Comparison of ENCODE assay signal across 17 mouse cellular contexts in genomic region chr3:95953023-95953422, GRCm38 (mm10). TPM values are rescaled to one million over a fixed set of nuclear protein-coding genes. Genes with fewer than 3 reads are reported as not detected.
DNase-seq lines count a peak whose midpoint lies in the region; ATAC-seq and TF ChIP-seq lines count a peak whose summit lies in the region.
"Had no signal": no experiment of that assay in that cellular context is flagged by ENCODE, and none has a peak within 500 bp of the region (broad histone marks: within the 10 kb centered on the region; RNA-seq: fewer than 3 reads in every experiment).

No protein-coding gene starts in this region.

- peak overlapping the region; percentile 63; the same call in 1 of the 2 replicates for H3K27ac ChIP-seq in forebrain, embryonic 10.5 days
- no peak overlapping the region for H3K27ac ChIP-seq in forebrain, postnatal 0 days (ENCODE audit: low read depth, low read length)
- H3K27ac ChIP-seq in neural tube, embryonic 13.5 days (replicated peaks) = peak overlapping the region; percentile 67
- peak overlapping the region; percentile 99 for H3K27ac ChIP-seq in hindbrain, embryonic 13.5 days
- H3K27ac ChIP-seq: layer of hippocampus, adult 2 months had no signal

- no peak overlapping the region for H3K4me2 ChIP-seq in forebrain, postnatal 0 days (ENCODE audit: low read depth)
- no peak overlapping the region for H3K4me2 ChIP-seq in neural tube, embryonic 13.5 days
- H3K4me2 ChIP-seq in hindbrain, embryonic 13.5 days = no peak overlapping the region

- no peaks in the 10 kb centered on the region for H3K27me3 ChIP-seq in forebrain, embryonic 10.5 days (ENCODE audit: poor library complexity, severe bottlenecking)
- H3K27me3 ChIP-seq in forebrain, postnatal 0 days (ENCODE audit: insufficient read depth, low read length) = no peaks in the 10 kb centered on the region
- H3K27me3 ChIP-seq in neural tube, embryonic 13.5 days = no peaks in the 10 kb centered on the region
- no peaks in the 10 kb centered on the region for H3K27me3 ChIP-seq in hindbrain, embryonic 13.5 days
- H3K27me3 ChIP-seq: Patski had no signal

- ATAC-seq in forebrain, postnatal 0 days = no peak
- no peak for ATAC-seq in neural tube, embryonic 13.5 days (ENCODE audit: low read depth)
- ATAC-seq in hindbrain, embryonic 13.5 days (ENCODE audit: low FRiP score) = no peak
- ATAC-seq: liver, postnatal 0 days; Patski had no signal

- H3K9ac ChIP-seq in forebrain, postnatal 0 days = no peak overlapping the region
- no peak overlapping the region for H3K9ac ChIP-seq in neural tube, embryonic 13.5 days
- no peak overlapping the region for H3K9ac ChIP-seq in hindbrain, embryonic 13.5 days
- H3K9ac ChIP-seq: liver, postnatal 0 days had no signal

- H3K4me1 ChIP-seq in forebrain, embryonic 10.5 days = peaks cover 26% of the 10 kb centered on the region
- H3K4me1 ChIP-seq in forebrain, postnatal 0 days (ENCODE audit: insufficient read depth) = no peaks in the 10 kb centered on the region
- peaks cover 17% of the 10 kb centered on the region for H3K4me1 ChIP-seq in neural tube, embryonic 13.5 days (replicated peaks)
- H3K4me1 ChIP-seq in hindbrain, embryonic 13.5 days (replicated peaks) = peaks cover 13% of the 10 kb centered on the region; the same call in 1 of the 2 replicates

- no peak for DNase-seq in forebrain, embryonic 10.5 days (ENCODE audit: extremely low spot score, low spot score)
- DNase-seq in forebrain, postnatal 0 days = no peak
- no peak for DNase-seq in neural tube, embryonic 10.5 days (ENCODE audit: extremely low spot score, low spot score)
- DNase-seq in retina, embryonic 14.5 days (ENCODE audit: low spot score) = peak; percentile 48
- no peak for DNase-seq in lung, adult 18-20 months
- no peak for DNase-seq in layer of hippocampus, postnatal 14 days (ENCODE audit: low spot score in 2 of 2)
- DNase-seq: cerebellum, adult 2 months; embryo, embryonic 11 days; gastrocnemius, postnatal 36 days; kidney, adult 9 months; liver, postnatal 0 days; lung, postnatal 4 days had no signal

- no peak overlapping the region for H3K4me3 ChIP-seq in forebrain, embryonic 10.5 days
- H3K4me3 ChIP-seq in forebrain, postnatal 0 days (ENCODE audit: low read depth, low read length) = no peak overlapping the region
- no peak overlapping the region for H3K4me3 ChIP-seq in neural tube, embryonic 13.5 days
- H3K4me3 ChIP-seq in hindbrain, embryonic 13.5 days = no peak overlapping the region
- H3K4me3 ChIP-seq: layer of hippocampus, adult 2 months; myocyte had no signal

- H3K36me3 ChIP-seq in forebrain, embryonic 10.5 days (replicated peaks) = peaks cover 14% of the 10 kb centered on the region
- H3K36me3 ChIP-seq in forebrain, postnatal 0 days (ENCODE audit: insufficient read depth) = no peaks in the 10 kb centered on the region
- H3K36me3 ChIP-seq in neural tube, embryonic 13.5 days = no peaks in the 10 kb centered on the region
- no peaks in the 10 kb centered on the region for H3K36me3 ChIP-seq in hindbrain, embryonic 13.5 days

- TF ChIP-seq CTCF in forebrain, postnatal 0 days (IDR thresholded peaks at IDR 0.05; ENCODE audit: low read depth) = no peak

- H3K9me3 ChIP-seq in forebrain, embryonic 10.5 days = peaks cover 6% of the 10 kb centered on the region; the same call in 1 of the 2 replicates
- no peaks in the 10 kb centered on the region for H3K9me3 ChIP-seq in forebrain, postnatal 0 days (ENCODE audit: low read length)
- H3K9me3 ChIP-seq in neural tube, embryonic 13.5 days = no peaks in the 10 kb centered on the region
- no peaks in the 10 kb centered on the region for H3K9me3 ChIP-seq in hindbrain, embryonic 13.5 days

RNA-seq across cellular contexts. Expression of gene Anp32e, which starts 24.0 kb away (rescaled TPM):
- 421 and 423 TPM in 2 replicates for polyA plus RNA-seq in forebrain, embryonic 10.5 days (2016; fragmentation: Nextera tagmentation; extraction: Ambion mirVana)
- 27.5 and 34.4 TPM in 2 replicates for total RNA-seq in forebrain, postnatal 0 days (2014; rRNA removed)
- 84.1 and 109 TPM in 2 replicates for polyA plus RNA-seq in forebrain, postnatal 0 days (2015; fragmentation: Nextera tagmentation; extraction: Ambion mirVana)
- 150 and 161 TPM in 2 replicates for polyA plus RNA-seq in neural tube, embryonic 13.5 days (2015; fragmentation: Nextera tagmentation; extraction: Ambion mirVana)
- polyA plus RNA-seq in hindbrain, embryonic 13.5 days (2015; fragmentation: Nextera tagmentation; extraction: Ambion mirVana) = 167 and 175 TPM in 2 replicates
- total RNA-seq in layer of hippocampus, postnatal 14 days (2021) = 100 to 1,000 TPM; 101 TPM

RNA-seq across cellular contexts. Expression of gene Plekho1, which starts 42.8 kb away (rescaled TPM):
- polyA plus RNA-seq in forebrain, embryonic 10.5 days (2016; fragmentation: Nextera tagmentation; extraction: Ambion mirVana) = 66.0 and 69.1 TPM in 2 replicates
- total RNA-seq in forebrain, postnatal 0 days (2014; rRNA removed) = 93.5 and 135 TPM in 2 replicates
- polyA plus RNA-seq in forebrain, postnatal 0 days (2015; fragmentation: Nextera tagmentation; extraction: Ambion mirVana) = 51.8 and 60.1 TPM in 2 replicates
- 65.9 and 74.1 TPM in 2 replicates for polyA plus RNA-seq in neural tube, embryonic 13.5 days (2015; fragmentation: Nextera tagmentation; extraction: Ambion mirVana)
- 59.5 and 65.4 TPM in 2 replicates for polyA plus RNA-seq in hindbrain, embryonic 13.5 days (2015; fragmentation: Nextera tagmentation; extraction: Ambion mirVana)
- total RNA-seq in layer of hippocampus, postnatal 14 days (2021) = 10 to 100 TPM; 43.7 to 44.5 TPM

RNA-seq across cellular contexts. Expression of gene Car14, which starts 48.5 kb away (rescaled TPM):
- 98.8 and 119 TPM in 2 replicates for polyA plus RNA-seq in forebrain, embryonic 10.5 days (2016; fragmentation: Nextera tagmentation; extraction: Ambion mirVana)
- total RNA-seq in forebrain, postnatal 0 days (2014; rRNA removed) = 5.0 and 9.4 TPM in 2 replicates
- 11.2 and 12.8 TPM in 2 replicates for polyA plus RNA-seq in forebrain, postnatal 0 days (2015; fragmentation: Nextera tagmentation; extraction: Ambion mirVana)
- polyA plus RNA-seq in neural tube, embryonic 13.5 days (2015; fragmentation: Nextera tagmentation; extraction: Ambion mirVana) = 1.4 and 2.7 TPM in 2 replicates
- polyA plus RNA-seq in hindbrain, embryonic 13.5 days (2015; fragmentation: Nextera tagmentation; extraction: Ambion mirVana) = 6.5 and 10.9 TPM in 2 replicates
- total RNA-seq in layer of hippocampus, postnatal 14 days (2021) = 10 to 100 TPM in 1 of 2 experiments, 1 to 10 TPM in 1; 6.8 to 11.9 TPM

RNA-seq across cellular contexts. Expression of gene Aph1a, which starts 59.3 kb away (rescaled TPM):
- 28.7 and 29.2 TPM in 2 replicates for polyA plus RNA-seq in forebrain, embryonic 10.5 days (2016; fragmentation: Nextera tagmentation; extraction: Ambion mirVana)
- 59.3 and 77.2 TPM in 2 replicates for total RNA-seq in forebrain, postnatal 0 days (2014; rRNA removed)
- polyA plus RNA-seq in forebrain, postnatal 0 days (2015; fragmentation: Nextera tagmentation; extraction: Ambion mirVana) = 44.3 and 46.0 TPM in 2 replicates
- 27.3 and 33.3 TPM in 2 replicates for polyA plus RNA-seq in neural tube, embryonic 13.5 days (2015; fragmentation: Nextera tagmentation; extraction: Ambion mirVana)
- polyA plus RNA-seq in hindbrain, embryonic 13.5 days (2015; fragmentation: Nextera tagmentation; extraction: Ambion mirVana) = 32.4 and 40.8 TPM in 2 replicates
- total RNA-seq in layer of hippocampus, postnatal 14 days (2021) = 10 to 100 TPM; 76.1 to 83.5 TPM
